Mouse (Mus musculus) cortical plate, adult 2 months (tissue): ENCODE measurements around the gene Slc17a7.

Experiments used
- CTCF ChIP-seq: fragments of 200-500 bp; IDR thresholded peaks from 2 replicates; pipeline ENCODE4 v1.5.1; 2011; ENCODE audit warnings: mild to moderate bottlenecking, control low read depth, low read length; ENCODE audit not compliant: insufficient read depth; ENCODE audit errors: extremely low read depth
- POLR2A ChIP-seq: fragments of 200-500 bp; IDR thresholded peaks from 2 replicates; pipeline ENCODE4 v1.6.1; 2011; ENCODE audit warnings: mild to moderate bottlenecking, low read length, control low read depth; ENCODE audit not compliant: insufficient read depth; ENCODE audit errors: extremely low read depth

- TF ChIP-seq CTCF (no peak), POLR2A (no peak)
Observed at GRCm38 (mm10) chr7:45133446-45134159, 30.1 kb upstream of the Slc17a7 start.
